In genomic region chr6:47842337-47842736, GRCm38 (mm10) we compare ENCODE assay signal across 23 mouse cellular contexts. TPM values are rescaled to one million over a fixed set of nuclear protein-coding genes. Genes with fewer than 3 reads are reported as not detected.
"Had no signal": no experiment of that assay in that cellular context is flagged by ENCODE, and none has a peak within 500 bp of the region (broad histone marks: within the 10 kb centered on the region; RNA-seq: fewer than 3 reads in every experiment).

No protein-coding gene starts in this region.

- H3K27ac ChIP-seq: intestine, embryonic 15.5 days; limb, embryonic 10.5 days; limb, embryonic 13.5 days; midbrain, embryonic 13.5 days; neural tube, embryonic 13.5 days; stomach, embryonic 15.5 days had no signal

- H3K4me2 ChIP-seq: intestine, embryonic 15.5 days; limb, embryonic 13.5 days; lung, embryonic 14.5 days; midbrain, embryonic 13.5 days; neural tube, embryonic 13.5 days; stomach, embryonic 15.5 days had no signal

- H3K27me3 ChIP-seq: intestine, embryonic 15.5 days; limb, embryonic 13.5 days; midbrain, embryonic 13.5 days; neural tube, embryonic 13.5 days; stomach, embryonic 15.5 days had no signal

- H3K9ac ChIP-seq: intestine, embryonic 15.5 days; limb, embryonic 13.5 days; lung, embryonic 14.5 days; midbrain, embryonic 13.5 days; neural tube, embryonic 13.5 days; stomach, embryonic 15.5 days had no signal

- H3K9me3 ChIP-seq: intestine, embryonic 15.5 days; limb, embryonic 10.5 days; limb, embryonic 13.5 days; midbrain, embryonic 13.5 days; neural tube, embryonic 13.5 days; stomach, embryonic 15.5 days had no signal

- DNase-seq: kidney, adult 18-20 months; kidney, adult 9 months; kidney, postnatal 14 days; kidney, postnatal 4 days; layer of hippocampus, adult 9-11 months; lung, embryonic 14.5 days; lung, postnatal 10 days; lung, postnatal 36 days; retina, postnatal 1 day; right cerebral cortex, postnatal 25 days; spleen, adult 18-20 months; thymus, adult 18-20 months; thymus, postnatal 25 days had no signal

- ATAC-seq: intestine, embryonic 15.5 days; midbrain, embryonic 13.5 days; midbrain, embryonic 16.5 days had no signal

- H3K4me3 ChIP-seq: intestine, embryonic 15.5 days; limb, embryonic 10.5 days; limb, embryonic 13.5 days; midbrain, embryonic 13.5 days; myocyte; neural tube, embryonic 13.5 days; stomach, embryonic 15.5 days had no signal

- H3K4me1 ChIP-seq: intestine, embryonic 15.5 days; limb, embryonic 10.5 days had no signal

- H3K36me3 ChIP-seq: intestine, embryonic 15.5 days; stomach, embryonic 15.5 days had no signal

RNA-seq across cellular contexts. Expression of gene Zfp786, which starts 11.7 kb away (rescaled TPM):
- total RNA-seq: monocyte, adult 5-6 weeks; neutrophil, adult 5-6 weeks had no signal
